Mouse (Mus musculus): ENCODE measurements around the gene Pcnx2.

Gene Pcnx2

DNA sequence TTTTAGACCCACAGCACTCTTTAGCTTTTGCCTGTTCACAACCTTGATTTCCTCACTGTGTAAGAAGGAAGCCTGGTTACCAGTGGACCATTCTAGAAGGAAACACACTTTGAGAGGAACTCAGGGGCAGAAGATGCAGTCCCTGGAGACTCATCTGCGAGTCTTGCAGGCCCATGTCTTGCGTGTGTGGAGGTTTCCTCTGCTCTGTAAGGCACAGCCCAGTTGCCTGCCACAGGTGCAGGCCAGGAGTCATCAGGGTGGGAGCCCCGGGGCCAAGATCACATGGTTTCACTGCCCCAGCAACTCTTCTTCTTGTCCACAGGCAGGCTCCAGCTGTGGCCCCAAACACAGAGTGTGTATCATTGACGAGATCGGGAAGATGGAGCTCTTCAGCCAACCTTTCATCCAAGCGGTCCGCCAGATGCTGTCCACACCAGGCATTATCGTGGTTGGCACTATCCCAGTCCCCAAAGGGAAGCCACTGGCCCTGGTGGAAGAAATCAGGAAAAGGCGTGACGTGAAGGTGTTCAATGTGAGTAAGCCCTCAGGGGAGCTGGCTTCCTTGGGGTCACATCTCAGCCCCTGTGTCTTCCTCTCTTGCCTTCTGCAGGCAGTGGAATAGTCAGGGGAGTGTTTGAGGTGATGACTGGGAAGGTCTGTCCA lies 153.1 kb downstream of the Pcnx2 start:
- DNase-seq = no peak

DNA sequence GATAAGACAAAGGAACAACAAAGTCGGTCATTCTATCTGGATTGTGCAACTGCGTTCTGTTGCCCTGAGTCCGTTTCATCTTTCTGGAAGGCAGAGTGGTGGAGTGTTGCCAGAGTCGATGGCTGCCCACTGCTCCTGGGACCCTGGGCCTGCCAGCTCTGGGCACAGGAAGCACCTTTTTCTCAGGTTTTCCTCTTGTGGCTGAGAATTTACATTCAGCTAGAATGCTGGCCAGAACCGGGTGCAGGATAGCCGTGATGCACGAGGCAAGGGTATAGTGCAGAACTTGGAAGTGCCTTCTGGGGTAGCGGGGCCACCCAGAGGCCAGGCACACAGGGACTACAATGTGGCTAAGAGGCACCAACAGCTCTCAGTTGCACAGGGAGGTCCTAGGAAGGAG lies 155.7 kb downstream of the Pcnx2 start:
- no peak for DNase-seq

DNA sequence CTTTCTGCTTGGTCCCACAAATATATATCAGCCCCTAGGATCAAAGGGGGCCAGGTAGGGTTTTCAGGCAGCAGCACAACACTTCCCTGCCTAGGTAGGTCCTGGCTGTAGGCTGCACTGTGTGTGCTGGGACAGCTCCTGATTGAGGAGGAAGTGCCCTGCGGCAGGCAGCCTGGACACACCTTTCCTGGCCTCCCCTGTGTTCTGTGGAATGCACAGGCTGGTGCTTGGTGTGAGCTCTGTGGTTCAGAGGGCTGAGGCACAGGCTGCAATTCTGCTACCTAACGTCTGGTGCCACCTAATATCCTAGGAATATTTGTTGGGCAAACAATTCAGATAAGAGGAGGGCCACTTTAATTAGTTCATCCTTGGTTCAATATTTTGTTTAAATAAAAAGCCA lies 156.3 kb downstream of the Pcnx2 start:
- DNase-seq = no peak

DNA sequence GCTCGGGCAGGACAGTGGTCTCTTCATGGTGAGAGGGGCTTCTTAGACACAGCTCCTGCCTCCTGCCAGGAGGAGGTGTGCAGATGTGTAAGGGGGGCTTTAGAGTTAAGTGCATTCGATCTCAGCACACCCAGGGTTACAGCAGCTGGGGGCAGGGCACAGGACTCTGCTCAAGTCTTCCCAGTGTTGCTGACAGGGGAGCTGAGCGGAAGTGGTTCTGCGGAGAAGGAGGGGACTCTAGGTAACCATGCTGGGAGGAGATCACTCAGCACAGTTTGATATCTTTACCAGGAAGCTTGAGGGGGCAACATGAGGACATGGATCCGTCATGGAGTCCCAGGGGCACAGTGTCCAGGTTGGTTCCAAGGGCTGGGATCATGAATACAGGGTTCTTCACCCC lies 156.7 kb downstream of the Pcnx2 start:
- peak; percentile 60 for DNase-seq

DNA sequence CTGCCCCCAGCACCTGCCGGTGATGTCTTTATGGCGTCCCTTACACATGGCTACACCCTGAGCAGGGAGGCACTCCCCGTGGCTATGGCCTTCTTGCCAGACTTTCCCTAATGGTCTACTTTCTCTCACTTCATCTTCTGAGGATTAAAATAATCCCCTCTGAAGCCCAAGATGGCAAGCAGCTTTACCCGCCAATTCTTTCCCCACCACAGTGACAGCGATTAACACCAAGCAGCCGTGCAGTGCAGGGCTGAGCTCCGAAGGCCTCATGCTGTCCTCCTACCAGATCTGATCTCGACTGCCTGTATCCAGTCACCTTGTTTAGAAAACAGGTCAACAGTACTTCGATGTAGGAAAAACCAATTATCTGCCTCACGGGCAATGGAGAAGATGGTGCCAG lies 157.5 kb downstream of the Pcnx2 start:
- no peak for DNase-seq

DNA sequence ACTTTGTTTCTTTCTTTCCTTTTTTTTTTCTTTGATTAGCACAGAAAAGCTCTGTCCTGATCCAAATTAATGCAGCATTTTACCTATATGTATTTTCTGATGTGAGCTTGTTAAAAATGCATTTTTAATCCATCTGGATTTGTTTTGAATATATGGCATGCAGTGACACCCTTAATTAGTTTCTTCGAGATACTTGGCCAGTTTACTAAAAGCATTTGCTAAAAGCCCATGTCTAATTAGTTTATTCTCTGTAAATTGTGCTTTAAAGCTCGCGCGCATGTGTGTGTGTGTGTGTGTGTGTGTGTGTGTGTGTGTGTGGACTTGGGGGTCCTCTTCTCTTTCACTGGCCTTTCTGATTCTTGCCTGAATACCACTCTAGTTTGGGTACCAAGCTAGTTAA lies 159.2 kb downstream of the Pcnx2 start:
- no peak for DNase-seq

DNA sequence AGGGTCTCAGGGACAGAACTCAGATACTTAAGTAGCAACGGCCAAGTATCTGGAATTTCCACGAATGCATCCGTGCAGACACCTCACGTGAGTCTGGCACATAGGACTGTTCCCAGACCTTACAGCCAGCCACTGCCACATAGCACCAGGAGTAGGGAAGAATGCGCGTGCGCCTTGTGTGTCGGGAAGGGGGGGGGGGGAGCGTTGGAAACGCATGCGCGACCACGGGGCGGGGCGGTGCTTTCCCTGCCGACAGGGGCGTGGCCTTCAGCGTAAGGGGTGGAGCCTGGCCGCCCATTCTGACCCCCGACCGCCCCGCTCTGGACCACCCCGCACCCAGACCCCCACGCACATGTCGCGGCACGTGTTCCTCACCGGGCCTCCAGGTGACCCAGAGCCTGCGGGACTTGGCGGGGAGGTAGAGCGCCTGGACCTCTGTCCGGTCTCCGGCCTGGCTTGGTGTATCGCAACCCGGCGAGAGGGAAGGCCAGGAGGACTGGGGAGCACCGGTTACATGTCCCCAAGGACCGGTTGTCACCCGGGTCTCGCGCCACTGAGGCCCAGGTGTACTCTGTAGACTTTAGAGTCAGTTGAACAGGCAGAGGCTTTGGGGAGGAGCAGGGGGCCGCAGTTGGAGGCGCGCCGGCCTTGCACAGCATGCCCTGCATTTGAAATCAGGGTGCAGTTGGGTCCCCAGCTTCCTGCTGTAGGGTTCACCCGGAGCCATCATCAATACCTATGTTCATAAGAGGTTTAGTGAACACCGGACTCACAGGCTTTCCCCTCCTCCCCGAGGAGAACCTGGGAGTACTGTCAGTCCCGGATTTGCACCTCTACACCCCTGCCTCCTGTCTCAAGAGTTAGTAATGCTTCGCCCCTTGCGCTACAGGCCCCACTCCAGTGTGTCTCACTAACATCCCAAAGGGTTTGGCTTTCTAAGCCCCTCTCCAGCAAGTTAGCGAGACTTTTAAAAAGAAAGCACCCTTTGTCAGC lies 163.9 kb downstream of the Pcnx2 start:
- peak; percentile 91 for DNase-seq

DNA sequence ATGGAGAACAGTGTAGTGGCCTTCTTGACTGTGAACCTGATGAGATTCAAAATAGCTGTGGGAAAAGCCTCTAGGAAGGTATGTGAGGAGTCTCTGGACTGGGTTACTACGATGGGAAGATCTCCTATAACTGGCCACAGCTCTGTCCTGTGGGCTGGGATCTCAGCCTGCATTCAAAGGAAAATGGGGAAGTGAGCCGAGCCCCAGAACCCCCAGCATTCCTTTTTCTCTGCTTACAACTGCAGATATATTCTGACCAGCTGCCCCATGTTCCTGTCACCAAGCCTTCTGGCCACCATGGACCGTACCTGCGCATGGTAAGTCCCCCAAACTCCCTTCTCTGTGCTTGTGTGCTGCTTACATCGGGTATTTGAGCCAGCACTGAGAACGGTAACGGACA lies 168.4 kb downstream of the Pcnx2 start, which contains the start of gene Ntpcr:
Gene Ntpcr (plus strand): TSS at position 218 of the 400 bp plus-strand sequence.
- no peak for DNase-seq

DNA sequence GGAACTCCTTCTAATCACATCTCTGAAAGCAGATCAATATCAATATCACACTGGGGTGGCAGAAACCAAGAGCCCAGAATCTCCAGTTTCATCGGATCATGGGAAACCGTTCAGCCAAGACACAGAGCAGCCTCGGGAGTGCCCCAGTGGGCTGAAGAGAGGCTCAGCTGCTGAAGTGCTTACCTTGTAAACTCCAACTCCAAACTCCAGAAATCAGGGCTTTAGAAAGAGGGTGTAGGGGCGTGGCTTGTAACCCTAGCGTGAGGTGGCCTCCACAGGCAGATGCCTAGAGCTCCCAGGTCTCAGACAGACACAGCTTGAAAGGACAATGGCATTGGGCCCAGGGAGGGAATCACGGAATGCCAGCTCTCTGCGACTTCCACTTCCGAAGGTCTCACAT lies 170.3 kb downstream of the Pcnx2 start:
- no peak for DNase-seq

DNA sequence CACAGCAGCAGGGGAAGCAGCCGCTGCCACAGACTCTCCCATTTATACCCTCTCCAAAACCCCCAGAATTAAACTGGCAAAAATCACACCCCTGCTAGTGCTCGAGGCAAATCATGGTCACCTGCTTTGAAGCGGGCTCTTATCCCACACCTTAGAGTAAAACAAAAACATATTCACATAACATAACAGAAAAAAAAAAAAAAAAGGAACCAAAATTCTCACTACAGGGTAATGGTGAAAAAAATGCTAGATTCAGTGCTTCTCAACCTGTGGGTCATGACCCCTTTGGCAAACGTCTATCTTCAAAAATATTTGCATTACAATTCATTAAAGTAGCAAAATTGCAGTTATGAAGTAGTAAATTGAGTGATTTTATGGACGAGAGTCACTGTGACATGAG lies 171.1 kb downstream of the Pcnx2 start:
- DNase-seq = no peak

DNA sequence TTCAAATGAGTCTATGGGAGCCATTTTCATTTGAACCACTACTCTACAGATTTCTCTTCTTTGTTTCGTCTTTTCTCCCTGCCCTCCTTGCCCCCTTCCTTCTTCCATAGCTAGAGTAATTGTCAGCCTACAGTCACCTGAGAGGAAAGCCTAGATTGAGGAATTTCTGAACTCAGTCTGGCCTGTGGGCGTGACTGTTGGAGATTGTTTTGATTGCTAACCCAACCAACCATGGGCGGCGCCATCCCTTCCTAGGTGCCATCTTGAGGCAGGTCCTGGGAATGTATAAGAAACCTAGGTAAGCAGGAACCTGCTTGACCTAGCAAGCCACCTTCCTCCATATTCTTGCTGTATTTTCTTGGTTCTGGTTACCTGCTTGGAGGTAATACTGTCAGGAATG lies 172.0 kb downstream of the Pcnx2 start:
- DNase-seq = no peak

DNA sequence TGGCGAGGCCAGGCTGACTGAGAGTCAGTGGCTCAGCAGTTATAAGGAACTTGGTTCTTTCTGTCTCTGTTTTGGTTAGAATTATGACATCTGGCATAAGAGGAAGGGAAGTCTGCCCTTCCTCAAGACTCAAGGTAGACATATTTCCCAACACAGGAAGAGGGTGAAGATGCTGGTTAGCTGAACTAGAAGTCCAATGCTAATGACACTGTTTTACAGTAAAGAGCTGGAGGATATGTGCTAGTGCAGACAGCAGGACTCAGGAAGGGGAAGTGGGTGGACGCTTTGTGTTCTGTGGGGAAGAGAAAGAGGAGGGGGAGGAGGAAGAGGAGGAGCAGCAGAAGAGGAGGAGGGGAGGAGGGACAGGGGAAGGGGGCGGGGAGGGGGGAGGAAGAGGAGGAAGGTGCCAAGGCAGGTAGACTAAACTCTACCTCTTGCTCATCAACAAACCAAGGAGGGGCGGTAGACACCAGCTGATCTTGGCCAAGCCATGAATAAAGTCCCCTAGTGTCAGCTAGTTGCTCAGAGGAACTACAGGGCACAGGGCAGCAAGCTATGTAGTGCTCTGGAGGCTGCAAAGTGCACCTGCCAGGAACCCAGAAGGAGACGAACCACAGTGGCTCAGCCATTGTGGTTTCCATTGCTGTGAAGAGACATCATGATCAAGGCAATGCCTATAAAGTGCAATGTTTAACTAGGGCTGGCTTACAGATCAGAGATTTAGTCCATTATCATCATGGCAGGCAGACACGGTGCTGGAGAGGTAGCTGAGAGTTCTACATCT lies 172.9 kb downstream of the Pcnx2 start:
- DNase-seq = peak; percentile 54

DNA sequence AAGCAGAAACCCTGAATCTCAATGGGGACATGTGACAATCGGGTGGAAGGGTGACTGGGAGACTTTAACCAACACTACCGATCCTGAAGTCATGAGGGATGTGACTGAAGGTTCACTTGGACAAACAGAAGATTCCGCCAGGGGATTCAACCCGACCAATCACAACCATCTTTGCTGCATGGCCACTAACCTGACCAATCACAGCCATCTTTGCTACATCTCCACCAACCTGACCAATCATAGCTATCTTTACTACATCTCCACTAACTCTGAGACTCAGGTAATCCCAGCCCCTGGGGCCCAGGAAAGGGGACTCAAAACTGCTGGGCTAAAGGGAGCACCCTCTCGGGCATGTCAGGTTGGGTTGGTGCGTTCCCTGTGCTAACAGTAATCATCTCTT lies 174.7 kb downstream of the Pcnx2 start:
- no peak for DNase-seq

DNA sequence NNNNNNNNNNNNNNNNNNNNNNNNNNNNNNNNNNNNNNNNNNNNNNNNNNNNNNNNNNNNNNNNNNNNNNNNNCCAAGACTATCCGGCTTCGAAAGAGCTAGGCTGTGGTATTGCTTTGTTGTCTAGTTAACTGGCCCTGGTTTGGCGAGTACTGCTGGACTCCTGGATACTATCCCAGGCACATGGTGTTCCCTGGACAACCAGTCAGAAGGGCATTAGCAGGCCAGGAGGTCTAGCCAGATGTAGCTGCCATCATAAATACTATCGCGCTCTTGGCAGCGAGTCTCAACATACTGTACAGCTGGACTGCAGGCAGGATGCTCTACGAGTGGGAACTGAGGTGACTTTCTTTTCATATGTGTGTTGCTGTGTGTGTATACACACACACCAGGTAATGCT lies 175.4 kb downstream of the Pcnx2 start:
- no peak for DNase-seq

DNA sequence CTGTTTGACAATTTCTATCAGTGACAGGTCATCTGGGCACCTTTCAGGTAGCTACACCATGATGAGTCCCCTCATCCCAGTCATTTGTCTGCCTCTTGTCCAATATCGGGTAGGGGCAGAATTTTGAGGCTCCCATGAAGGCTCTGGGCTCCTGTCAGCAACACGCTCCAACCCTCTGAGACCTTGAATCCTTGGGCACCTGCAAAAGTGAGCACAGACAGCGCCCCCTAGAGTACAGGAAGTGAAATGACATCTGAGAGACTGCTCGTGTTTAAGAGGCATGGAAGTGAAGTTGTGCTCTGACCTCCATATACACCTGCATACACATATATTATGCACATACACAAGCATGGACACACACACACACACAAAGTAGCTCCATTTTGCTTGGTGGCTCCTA lies 179.2 kb downstream of the Pcnx2 start:
- DNase-seq = no peak

DNA sequence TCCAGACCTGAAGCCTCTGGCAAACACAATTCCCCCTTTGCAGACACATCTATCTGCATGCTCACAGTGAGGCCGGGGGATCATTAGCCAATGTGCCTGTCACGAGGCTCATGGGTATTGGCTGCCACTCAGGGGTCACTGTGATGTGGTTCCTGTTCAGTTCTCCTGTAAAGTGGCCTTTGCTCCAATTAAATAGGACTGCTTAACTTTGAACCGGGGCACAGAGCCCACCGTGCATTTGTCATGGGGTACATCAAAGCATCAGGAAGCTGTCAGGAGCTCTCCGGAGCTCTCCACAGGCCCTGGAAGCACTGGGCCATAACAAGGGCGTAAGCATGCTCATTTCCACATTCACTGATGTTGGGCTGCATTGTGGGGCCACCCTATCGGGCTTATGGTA lies 181.5 kb downstream of the Pcnx2 start:
- no peak for DNase-seq

DNA sequence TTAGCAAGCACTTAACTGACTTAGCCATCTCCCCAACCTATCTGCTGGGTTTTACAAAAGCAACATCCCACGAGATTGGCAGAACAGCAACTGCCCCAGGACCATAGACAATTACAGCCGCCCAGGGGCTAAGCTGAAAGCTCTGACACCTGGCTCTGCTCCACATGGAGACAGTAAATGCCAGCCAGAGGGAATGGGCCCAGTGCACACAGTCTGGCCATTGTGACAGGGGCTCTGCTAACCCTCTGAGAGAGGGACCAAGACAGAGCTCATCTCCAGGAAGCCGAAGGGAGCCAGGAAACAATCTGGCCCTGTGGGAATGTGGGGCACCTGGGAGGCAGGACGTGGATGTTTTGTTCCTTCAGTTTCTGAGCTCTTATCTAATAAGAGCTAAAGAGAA lies 181.9 kb downstream of the Pcnx2 start:
- no peak for DNase-seq

DNA sequence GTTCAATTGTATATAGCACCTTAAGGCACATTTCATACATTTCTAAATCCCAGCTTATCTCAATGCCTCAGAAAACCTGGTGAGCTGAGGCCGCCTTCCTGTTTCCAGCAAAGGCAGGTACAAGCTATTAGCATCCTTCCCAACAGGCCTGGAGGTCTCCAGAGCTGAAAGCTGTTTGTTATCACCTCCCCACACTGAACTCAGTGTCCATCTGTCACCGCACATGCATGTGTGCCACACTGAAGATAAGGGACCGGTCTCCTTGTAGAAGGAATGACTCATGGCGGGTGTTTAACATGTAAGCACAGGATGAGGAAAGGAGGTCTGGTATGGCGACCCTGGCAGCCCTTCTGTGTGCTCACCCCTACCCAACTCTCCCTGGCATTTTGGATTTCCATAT lies 186.6 kb downstream of the Pcnx2 start:
- no peak for DNase-seq

DNA sequence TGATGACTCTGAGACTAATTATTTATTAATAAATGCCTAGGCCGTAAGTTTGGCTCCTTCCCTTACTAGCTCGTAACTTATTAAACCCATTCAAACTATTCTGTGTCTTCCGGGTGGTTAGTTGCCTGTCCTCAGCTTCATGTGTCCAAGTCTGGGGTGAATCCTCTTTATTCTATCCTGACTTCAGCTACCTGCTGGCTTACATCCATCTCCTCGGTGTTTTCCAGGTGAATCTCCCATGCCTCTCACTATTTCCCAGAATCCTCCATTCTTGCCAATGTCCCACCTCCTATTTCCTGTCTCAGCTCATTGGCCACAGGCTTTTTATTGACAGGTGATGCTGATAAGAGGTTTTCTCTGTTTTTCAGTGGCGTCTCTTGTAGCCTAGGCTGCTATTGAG lies 188.9 kb downstream of the Pcnx2 start:
- DNase-seq = no peak

DNA sequence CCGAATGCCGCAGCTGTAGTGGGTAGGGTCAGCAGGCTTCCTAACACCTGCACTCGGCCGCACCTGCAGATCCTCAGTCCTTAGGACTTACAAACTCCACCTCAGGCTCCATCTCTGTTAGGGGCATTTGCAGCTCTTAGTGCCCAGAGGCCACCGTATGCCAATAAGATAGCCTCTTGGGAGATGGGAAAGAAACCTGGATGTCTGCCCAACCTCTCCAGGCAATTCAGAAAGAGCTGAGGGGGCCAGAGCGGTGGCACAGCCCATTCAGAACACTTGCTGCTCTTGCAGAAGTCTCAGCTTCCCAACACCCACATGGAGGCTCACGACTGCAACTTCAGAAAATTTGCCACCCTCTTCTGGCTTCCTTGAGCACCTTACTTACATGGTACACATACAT lies 192.3 kb downstream of the Pcnx2 start:
- DNase-seq = no peak

DNA sequence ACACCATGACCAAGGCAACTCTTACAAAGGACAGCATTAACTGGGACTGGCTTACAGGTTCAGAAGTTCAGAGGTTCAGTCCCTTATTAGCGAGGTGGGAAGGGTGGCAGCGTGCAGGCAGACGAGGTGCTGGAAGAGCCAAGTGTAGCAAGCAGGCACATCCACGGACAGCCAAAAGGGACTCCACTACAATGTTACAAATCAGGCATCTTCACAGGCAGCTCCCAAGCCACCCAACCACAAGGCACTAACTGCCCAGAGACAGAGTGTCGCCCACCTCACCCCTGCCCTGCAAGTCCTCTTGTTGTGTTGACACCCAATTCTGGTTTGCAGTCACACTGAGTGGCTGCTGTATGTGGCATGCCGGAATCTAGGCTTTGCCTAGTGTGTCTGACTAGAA lies 193.7 kb downstream of the Pcnx2 start:
- DNase-seq = no peak

DNA sequence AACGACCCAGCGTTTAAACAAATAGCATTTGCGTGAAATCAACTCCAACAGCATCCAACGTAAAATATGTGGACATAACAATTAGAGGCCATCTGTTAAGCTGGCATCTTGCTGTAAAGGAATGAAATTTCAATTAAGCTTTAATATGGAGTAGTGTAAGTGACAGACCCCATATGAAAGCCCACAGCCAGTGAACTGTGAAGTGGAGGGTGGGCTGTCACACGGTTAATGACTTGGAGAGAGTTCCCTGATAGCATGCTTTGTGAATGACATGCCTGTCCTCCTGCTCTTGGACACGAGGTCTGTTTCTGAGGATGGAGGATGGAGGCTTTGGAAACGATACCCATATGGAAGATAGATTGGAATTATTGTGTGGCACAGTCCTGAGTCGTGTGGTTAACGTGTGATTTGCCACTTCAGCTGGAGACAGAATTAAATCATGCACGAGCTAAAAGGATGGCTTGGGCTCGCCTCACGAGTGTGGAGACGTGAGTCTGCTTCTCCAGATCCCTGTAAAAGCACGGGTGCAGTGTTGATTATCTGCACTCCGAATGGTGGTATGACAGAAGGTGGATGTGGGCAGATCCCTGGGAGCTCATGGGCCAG lies 195.1 kb downstream of the Pcnx2 start:
- no peak for DNase-seq

All from thymus, postnatal 14 days (tissue).